Mouse (Mus musculus): ENCODE results near the gene Elk3.

DNA sequence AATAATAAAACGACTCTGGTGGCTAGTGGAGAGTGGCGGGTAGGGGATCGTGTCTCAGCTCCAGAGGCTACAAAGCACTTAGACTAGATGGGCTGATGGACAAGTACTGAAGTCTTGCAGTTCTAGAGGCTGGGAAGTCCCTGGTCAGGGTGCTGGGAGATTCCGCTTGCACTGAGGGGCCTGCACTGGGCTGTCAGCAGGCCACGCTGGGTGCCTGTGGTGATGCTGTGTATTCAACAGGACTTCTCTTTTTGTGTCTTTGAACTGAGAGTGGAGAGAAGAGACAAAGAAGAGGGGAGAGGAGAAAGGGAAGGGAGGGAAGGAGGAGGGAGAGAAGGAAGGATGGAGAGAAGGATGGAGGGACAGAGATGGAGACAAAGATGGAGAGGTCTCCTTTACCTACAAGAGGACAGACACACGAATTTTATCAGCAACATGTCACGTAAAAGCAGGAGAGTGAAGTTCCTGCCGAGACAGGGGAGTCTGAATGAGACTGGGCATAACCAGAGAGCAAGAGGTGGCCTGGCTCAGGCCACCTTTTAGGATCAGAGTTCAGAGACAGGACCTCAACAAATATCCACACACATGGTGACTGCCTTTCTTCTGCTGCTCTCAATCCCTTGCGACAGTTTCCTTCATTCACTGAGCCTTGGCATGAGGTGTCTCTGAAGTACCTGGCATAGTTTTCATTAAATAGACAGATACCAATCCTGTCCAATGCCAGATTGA is 35.4 kb upstream of the Elk3 start:
- TF ChIP-seq POLR2A (IDR thresholded peaks at IDR 0.05; ENCODE audit: insufficient read depth, low read length) (no peak), CTCF (IDR thresholded peaks at IDR 0.05; ENCODE audit: low read depth, low read length) (no peak), EP300 (IDR thresholded peaks at IDR 0.05; ENCODE audit: insufficient read depth, low read depth, low read length) (no peak)
